Mouse (Mus musculus): ENCODE measurements around the gene Pelo. TPM values are rescaled to one million over a fixed set of nuclear protein-coding genes. Genes with fewer than 3 reads are reported as not detected.
A peak's percentile ranks its signal among the peaks of the same experiment; 100 is the strongest.

The Pelo gene
- polyA plus RNA-seq, 1 experiment = 3.8 TPM

DNA sequence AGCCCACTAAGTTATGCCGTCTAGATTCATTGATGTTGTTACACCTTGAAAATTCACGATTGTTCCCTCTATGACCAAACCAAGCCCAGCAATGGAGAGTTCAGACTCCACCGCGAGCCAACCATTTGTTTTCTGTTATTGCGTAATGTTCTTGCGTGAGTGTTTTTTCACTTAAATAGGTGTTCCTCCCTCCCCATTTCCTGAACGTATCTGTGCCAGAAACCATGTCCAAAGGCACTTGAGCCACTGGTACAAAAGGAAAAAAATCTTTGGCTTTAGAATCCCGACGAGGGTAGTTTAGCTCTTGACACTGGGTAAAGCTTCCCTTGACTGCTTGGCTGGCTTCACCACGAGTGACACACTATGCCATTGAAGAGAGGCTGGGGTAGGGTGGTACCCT lies 16.2 kb upstream of the Pelo start:
- H3K4me1 ChIP-seq (ENCODE audit: control insufficient read depth, insufficient read depth, insufficient read length, low read length) = peaks cover 11% of the 10 kb centered on the region
- no peak overlapping the region for H3K4me3 ChIP-seq (ENCODE audit: insufficient read depth, low read depth, low read length)
- peak overlapping the region; percentile 97 for H3K27ac ChIP-seq (replicated peaks; ENCODE audit: low read depth, low read length)

DNA sequence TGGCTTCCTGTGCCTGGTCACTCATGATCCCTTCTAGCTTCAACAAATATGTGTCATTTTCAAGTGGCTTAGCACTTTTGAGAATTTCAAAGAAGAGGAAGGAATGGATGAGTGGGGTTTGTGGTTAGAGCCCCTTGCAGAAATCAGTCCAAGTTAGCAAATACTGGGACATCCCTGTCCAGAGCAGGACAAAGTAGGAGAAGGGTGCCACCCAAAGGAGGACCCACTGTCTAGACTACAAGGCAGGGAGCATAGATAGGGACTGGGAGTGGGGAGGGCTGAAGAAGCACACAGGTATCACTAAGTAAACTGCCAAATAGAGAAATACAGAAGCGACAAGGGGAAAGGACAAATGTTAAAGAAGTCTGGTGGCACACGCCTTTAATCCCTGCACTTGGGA lies 12.8 kb upstream of the Pelo start:
- peak overlapping the region; percentile 27 for H3K27ac ChIP-seq (replicated peaks; ENCODE audit: low read depth, low read length)
- H3K4me1 ChIP-seq (ENCODE audit: control insufficient read depth, insufficient read depth, insufficient read length, low read length) = peaks cover 11% of the 10 kb centered on the region
- no peak overlapping the region for H3K4me3 ChIP-seq (ENCODE audit: insufficient read depth, low read depth, low read length)

DNA sequence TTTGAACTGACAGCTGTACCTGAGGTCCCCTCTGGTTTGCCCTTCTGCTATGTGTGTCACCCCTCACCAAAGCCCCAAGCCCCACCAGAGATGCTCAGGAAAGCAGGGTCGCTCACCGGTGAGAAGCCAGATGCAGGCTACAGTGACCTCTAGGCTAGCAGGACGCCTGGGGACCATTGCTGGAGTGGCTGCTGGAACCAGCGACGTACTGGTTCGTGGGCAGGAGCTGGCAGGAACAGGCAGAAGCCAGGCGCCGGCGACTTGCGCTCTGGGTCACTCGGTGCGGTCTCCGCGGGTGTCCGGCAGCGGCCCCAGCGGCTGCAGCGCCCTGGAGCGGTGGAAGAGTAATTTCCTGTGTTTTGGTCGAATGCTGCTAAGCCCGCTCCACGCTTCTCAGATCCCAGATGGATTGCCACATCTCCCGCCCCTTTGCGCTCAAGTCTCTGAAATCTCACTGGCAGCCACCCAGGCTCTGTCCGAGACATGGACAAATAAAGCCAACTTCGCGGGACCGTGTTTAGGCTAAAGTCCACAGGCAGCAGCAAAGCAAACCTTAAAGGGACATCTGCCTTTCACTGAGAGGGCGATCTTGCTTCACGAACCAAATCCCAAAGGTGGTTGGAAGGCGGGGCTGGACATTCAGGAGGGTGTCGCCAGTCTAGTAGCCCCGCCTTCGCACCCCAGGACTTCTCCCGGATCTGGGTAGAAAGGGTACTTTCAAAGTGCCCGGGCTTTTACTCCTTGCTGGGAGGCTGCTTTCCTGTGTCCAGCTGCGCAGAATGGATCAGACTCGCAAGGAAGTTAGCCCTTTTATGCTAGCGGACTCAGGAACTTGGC lies 11.6 kb upstream of the Pelo start, which contains the start of the genes Gm49395 and Itga1:
Gene Gm49395 (minus strand): TSS at position 567 of the 837 bp plus-strand sequence.
Gene Itga1 (minus strand): TSS at position 610 of the 837 bp plus-strand sequence.
- Histone ChIP-seq H3K27ac (replicated peaks; ENCODE audit: low read depth, low read length) (peak within 1 kb of the TSS; percentile 94), H3K4me3 (ENCODE audit: insufficient read depth, low read depth, low read length) (peak within 1 kb of the TSS; percentile 80), H3K4me1 (ENCODE audit: control insufficient read depth, insufficient read depth, insufficient read length, low read length) (peaks cover 9% of the 10 kb centered on the region)

DNA sequence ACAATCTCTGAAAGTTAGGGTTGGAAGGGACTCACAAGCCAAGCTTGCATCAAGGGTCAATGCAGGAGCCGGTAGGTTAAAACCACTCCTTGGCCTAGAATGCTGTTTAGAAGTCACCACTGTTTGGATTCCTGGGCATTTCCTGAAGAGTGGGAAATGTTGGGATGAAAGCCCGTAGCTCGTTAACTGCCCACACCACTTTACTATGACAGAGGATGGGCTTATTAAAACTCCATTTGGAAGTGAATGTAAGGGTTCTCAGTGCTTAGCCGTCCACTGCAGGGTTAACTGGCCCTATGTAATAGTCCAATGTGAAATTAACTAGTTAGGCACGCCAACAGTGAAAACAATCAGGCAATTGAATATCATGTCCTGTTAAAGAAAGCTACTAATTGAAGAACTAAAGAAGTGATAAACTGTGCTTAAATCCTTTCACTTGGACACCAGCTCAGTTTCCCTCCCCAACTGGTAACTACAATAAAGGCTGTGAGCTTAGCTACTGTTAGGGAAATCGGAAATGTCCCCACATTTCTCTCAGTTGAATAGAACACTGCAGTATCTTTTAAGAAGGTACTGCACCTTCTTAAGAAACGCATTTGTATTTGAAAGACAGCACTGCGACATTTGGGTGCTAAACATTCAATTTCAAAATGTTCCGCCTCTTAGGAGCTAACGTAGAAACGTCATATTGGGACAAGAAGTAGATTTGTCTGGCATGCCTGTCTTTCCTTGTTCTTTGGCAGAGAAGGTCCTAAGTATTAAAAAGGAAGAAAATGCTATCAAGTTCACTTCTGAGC lies 10.6 kb upstream of the Pelo start:
- Histone ChIP-seq H3K27ac (replicated peaks; ENCODE audit: low read depth, low read length) (peak overlapping the region; percentile 94), H3K4me3 (ENCODE audit: insufficient read depth, low read depth, low read length) (peak overlapping the region; percentile 80), H3K4me1 (ENCODE audit: control insufficient read depth, insufficient read depth, insufficient read length, low read length) (peaks cover 11% of the 10 kb centered on the region)

DNA sequence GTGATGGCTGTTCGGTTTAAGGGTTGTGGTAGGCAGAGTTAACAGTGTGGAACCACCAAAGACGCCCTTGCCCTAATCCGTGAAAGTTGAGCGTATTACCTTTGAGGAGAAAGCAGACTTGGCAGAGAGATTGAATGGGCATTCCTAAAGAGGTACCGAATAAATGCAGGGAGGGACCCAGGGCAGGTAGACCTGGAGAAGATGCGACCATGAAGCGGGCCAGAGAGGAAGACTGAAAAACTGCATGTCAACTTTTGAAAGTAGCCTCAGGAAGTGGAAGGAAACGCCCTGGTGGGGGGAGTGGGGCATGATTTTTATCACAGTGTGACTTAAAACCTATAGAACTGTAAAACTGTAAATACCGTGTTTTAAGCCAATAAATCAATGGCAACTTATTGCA lies 9.4 kb upstream of the Pelo start:
- Histone ChIP-seq H3K4me3 (ENCODE audit: insufficient read depth, low read depth, low read length) (peak overlapping the region; percentile 80), H3K27ac (replicated peaks; ENCODE audit: low read depth, low read length) (peak overlapping the region; percentile 85), H3K4me1 (ENCODE audit: control insufficient read depth, insufficient read depth, insufficient read length, low read length) (peaks cover 17% of the 10 kb centered on the region)

DNA sequence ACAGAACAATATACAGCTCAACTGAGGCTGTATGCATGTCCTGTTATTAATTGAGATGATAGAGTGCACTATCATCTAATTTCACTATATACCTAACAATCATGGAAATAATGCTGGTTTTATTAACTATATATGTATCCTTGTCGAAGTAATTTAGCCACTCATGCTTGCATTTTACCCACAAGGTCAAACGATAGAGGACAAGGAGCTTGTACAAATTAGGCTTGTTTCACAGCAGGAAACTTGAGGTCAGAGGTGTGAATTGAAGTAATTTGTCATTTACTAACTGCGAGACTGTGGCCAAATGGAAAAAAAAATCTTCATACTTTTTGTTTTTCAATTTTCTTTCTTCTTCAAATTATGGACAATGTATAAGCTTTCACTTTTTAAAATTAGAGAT lies 8.2 kb upstream of the Pelo start:
- Histone ChIP-seq H3K4me3 (ENCODE audit: insufficient read depth, low read depth, low read length) (peak overlapping the region; percentile 55; the same call in 1 of the 2 replicates), H3K4me1 (ENCODE audit: control insufficient read depth, insufficient read depth, insufficient read length, low read length) (peaks cover 24% of the 10 kb centered on the region), H3K27ac (replicated peaks; ENCODE audit: low read depth, low read length) (no peak overlapping the region)

DNA sequence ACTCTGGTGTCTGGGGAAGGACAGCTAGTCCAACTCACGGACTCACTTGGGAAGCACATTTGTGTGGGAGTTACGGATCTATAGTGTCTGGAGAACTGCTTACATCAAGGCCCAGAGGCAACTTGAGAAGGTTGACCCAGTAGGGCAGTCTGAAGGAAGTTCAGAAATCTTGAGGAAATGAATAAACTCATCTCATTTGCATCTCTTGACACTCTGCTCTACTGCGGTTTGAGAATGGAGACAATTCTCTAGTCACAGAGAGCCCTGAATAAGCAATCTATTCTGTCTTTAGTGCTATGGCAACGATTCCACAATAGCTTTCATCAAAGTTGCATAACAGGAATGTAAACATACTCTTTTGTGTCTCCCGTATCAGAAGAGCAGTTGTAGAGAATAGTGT lies 7.0 kb upstream of the Pelo start:
- H3K4me3 ChIP-seq (ENCODE audit: insufficient read depth, low read depth, low read length) = peak overlapping the region; percentile 21
- peak overlapping the region; percentile 14; the same call in 1 of the 2 replicates for H3K27ac ChIP-seq (replicated peaks; ENCODE audit: low read depth, low read length)
- H3K4me1 ChIP-seq (ENCODE audit: control insufficient read depth, insufficient read depth, insufficient read length, low read length) = peaks cover 31% of the 10 kb centered on the region

DNA sequence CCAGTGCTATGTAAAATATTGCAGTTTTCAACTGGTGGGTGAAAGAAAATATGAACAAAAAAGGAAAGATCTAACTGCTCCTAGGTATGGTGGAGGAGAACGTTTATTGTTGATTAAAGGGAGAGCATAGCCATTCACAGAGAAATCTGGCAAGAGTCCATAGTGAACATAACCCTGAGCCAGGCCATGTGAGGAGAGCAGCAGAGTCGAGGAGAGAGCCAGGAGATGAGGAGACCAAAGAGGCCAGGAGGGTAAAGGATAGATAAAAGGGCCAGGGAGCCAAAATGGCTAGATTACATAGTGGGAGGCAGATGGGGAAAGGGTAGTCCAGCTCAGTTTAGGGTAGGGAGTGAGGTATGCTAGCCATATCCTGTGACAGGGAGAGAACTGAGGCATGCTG lies 6.2 kb upstream of the Pelo start:
- Histone ChIP-seq H3K27ac (replicated peaks; ENCODE audit: low read depth, low read length) (peak overlapping the region; percentile 51), H3K4me3 (ENCODE audit: insufficient read depth, low read depth, low read length) (no peak overlapping the region), H3K4me1 (ENCODE audit: control insufficient read depth, insufficient read depth, insufficient read length, low read length) (peaks cover 33% of the 10 kb centered on the region)

DNA sequence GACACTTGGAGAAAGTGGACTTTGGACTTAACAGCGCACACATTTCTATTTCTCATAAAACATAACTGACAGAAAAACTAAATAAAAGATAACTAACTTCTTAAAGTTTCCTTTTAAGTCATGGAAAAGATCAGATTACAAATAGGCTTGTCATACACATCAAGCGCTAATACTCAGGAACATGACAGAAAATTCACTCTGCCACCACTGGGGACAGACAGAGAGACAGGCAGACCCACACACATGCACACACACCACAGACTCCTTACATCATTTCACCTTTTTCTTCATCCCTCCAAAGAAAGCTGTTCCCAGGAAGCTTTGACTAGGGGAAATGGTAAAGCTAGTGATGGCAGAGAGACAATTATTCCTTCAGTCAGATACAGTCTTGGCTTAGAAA lies 5.4 kb upstream of the Pelo start:
- Histone ChIP-seq H3K4me3 (ENCODE audit: insufficient read depth, low read depth, low read length) (no peak overlapping the region), H3K4me1 (ENCODE audit: control insufficient read depth, insufficient read depth, insufficient read length, low read length) (peaks cover 37% of the 10 kb centered on the region), H3K27ac (replicated peaks; ENCODE audit: low read depth, low read length) (peak overlapping the region; percentile 66)

DNA sequence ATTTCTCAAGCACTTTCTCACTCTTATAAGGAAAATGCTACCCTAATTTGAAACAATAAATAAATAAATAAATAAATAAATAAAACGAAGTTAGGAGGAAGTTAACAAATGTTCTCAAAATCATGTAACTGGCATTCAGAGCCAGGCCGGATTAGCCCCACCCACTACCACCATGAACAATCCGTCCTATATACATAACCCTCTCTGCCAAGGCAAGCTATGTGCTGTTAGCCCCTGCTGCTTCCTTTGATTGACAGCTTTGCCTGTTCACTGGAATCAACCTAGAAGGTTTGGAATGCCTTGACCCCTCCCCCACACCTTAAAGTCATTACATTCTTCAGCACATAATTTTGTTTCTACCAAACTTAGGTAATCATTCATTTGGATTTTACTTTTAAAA lies 1.5 kb upstream of the Pelo start:
- peaks cover 49% of the 10 kb centered on the region for H3K4me1 ChIP-seq (ENCODE audit: control insufficient read depth, insufficient read depth, insufficient read length, low read length)
- H3K4me3 ChIP-seq (ENCODE audit: insufficient read depth, low read depth, low read length) = no peak overlapping the region
- H3K27ac ChIP-seq (replicated peaks; ENCODE audit: low read depth, low read length) = peak overlapping the region; percentile 41

DNA sequence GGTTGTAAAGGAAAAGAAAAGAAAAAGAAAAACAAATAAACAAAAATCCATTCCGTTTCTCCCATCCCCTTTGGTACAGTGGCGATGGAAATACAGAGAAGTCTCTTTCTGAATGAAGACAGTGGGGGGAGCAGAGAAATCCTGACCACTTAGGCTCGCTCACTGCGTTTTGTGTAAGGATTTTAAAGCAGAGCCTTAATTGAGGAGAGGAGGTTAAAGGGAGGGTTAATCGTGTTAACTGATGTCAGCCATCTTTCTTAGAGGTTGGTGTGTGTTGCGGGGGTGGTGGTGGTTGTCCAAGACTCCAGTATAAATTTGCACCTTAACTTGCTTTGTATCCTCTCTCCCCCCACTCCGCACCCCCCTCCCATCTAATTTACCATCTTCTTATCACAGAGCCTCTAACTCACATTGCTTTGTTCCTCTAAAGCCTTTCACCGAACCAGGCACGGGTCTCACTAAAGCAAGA lies 1.0 kb upstream of the Pelo start:
- H3K27ac ChIP-seq (replicated peaks; ENCODE audit: low read depth, low read length) = peak overlapping the region; percentile 63
- H3K4me3 ChIP-seq (ENCODE audit: insufficient read depth, low read depth, low read length) = peak overlapping the region; percentile 60
- H3K4me1 ChIP-seq (ENCODE audit: control insufficient read depth, insufficient read depth, insufficient read length, low read length) = peaks cover 49% of the 10 kb centered on the region

DNA sequence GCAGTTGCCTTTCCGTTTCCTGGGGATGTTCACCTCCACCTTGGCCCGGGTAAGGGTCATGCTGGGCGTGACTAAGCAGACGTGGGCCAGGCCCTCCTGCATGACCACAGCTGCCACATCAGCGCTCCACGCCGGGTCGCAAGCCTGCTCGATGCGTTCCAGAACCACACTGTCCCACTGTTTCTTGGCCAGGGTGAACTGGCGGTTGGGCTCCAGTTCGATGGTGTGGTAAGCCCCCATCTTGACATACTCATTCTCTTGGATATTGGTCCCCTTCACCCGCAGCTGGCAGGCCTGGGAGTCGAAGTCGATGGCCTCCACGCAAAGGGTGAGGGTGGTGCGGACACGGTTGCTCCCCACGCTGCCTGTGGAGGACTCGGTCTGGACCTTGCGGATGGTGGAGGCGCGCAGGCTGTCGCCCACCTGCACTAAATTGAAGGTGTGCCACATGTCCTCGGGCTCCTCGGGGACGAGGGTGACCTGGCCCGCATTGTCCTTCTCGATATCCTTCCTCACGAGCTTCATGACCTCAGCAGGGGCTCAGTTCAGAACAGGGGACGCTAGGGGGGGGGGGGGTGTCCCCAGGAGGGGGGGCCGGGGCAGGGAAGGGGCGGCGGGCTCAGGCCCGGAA lies 476 bp downstream of the Pelo start:
- Histone ChIP-seq H3K27ac (replicated peaks; ENCODE audit: low read depth, low read length) (peak overlapping the region; percentile 69), H3K4me1 (ENCODE audit: control insufficient read depth, insufficient read depth, insufficient read length, low read length) (peaks cover 39% of the 10 kb centered on the region), H3K4me3 (ENCODE audit: insufficient read depth, low read depth, low read length) (peak overlapping the region; percentile 66)

DNA sequence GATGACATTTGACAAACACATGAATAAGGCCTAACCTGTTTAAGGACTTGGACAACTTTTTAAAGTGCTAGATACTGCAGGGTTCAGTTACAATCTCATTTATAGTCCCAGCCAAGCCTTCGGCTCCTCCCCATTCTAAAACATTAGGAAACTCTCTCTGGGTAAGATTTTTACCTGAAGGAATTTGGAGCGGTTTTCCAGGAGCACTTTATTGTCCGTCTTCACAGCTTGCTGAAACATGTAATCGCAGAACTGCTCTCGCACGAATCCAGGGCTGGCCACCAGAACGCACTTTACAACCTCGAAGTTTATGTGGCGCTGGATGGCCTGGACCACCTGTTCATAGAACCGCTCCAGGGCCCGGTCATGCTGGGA lies 979 bp downstream of the Pelo start:
- Histone ChIP-seq H3K4me3 (ENCODE audit: insufficient read depth, low read depth, low read length) (peak overlapping the region; percentile 66), H3K27ac (replicated peaks; ENCODE audit: low read depth, low read length) (peak overlapping the region; percentile 69), H3K4me1 (ENCODE audit: control insufficient read depth, insufficient read depth, insufficient read length, low read length) (peaks cover 37% of the 10 kb centered on the region)

DNA sequence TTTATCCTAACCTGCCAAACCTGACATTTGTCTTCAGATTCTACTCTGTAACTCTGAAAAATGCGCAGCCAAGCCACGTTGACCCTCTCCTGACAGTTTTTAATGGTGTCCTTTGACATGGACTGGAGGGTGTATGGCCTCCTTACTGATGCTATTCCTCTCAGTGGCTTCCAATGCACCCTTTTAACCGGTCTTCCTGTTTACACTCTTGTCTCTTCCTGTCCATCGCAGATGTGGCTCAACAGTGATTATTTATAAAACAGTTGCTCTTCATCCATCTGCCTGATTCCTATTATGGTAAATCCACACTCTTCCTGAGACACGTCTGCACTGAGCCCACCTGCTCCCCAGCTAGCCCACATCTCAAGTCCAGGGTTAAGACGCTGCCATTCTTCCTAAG lies 4.0 kb downstream of the Pelo start:
- no peak overlapping the region for H3K4me3 ChIP-seq (ENCODE audit: insufficient read depth, low read depth, low read length)
- H3K27ac ChIP-seq (replicated peaks; ENCODE audit: low read depth, low read length) = peak overlapping the region; percentile 65
- peaks cover 23% of the 10 kb centered on the region for H3K4me1 ChIP-seq (ENCODE audit: control insufficient read depth, insufficient read depth, insufficient read length, low read length)

DNA sequence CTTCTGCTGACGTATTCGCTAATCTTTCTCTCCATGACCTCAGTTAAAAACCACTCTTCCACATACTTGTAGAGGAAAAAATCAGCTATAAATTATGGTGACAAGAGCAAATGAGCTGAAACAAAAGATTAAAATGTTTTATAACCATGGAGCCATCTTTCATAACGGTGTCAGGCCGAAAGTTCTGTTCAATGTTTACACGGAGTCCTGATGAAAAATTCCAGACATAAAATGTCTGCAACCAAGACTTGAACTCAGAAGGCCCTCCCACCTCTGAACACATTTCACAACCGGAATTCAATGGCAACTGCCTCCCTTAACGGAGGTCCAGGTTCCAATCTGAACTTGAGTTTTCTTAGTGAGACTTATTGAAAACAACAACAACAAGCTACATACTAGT lies 7.6 kb downstream of the Pelo start:
- Histone ChIP-seq H3K4me3 (ENCODE audit: insufficient read depth, low read depth, low read length) (no peak overlapping the region), H3K27ac (replicated peaks; ENCODE audit: low read depth, low read length) (no peak overlapping the region), H3K4me1 (ENCODE audit: control insufficient read depth, insufficient read depth, insufficient read length, low read length) (peaks cover 32% of the 10 kb centered on the region)

Data from brown adipose tissue, adult 24 weeks (tissue).